Mouse (Mus musculus): ENCODE data around the gene Zim1.

GRCm38 (mm10) chr7:6729061-6729817 lies 33.0 kb upstream of the Zim1 start:
- no peak for TF ChIP-seq CTCF (IDR thresholded peaks at IDR 0.05; ENCODE audit: control insufficient read depth, insufficient read depth, insufficient read length)
- no peak for TF ChIP-seq MYOG (IDR thresholded peaks at IDR 0.05; ENCODE audit: control insufficient read depth, extremely low read depth, insufficient read length)
- TF ChIP-seq USF1 (IDR thresholded peaks at IDR 0.05; ENCODE audit: low read depth), result no peak
- TF ChIP-seq CEBPB (IDR thresholded peaks at IDR 0.05; ENCODE audit: low read depth), result no peak
